Mouse (Mus musculus) left cerebral cortex, adult 8-10 months (tissue): ENCODE data around the gene Tmem50b. TPM values are rescaled to one million over a fixed set of nuclear protein-coding genes. Genes with fewer than 3 reads are reported as not detected.

Experiments used
- DNase-seq, 2 experiments: peaks; one replicate each; pipeline ENCODE4 v3.0.0; 2022; ENCODE audit warnings: low spot score in 2 of 2
- total RNA-seq, 4 experiments: library from RNA; stranded (reverse); gene quantifications; 2 replicates each; pipeline ENCODE4 v1.2.4; 2022

The Tmem50b gene
- total RNA-seq, 4 experiments from 2014 or later, result 72.6 to 76.5 (median 74.7) TPM

- no peak for DNase-seq
These were observed 12.1 kb upstream of the Tmem50b start for GRCm38 (mm10) chr16:91609501-91610245.

DNA sequence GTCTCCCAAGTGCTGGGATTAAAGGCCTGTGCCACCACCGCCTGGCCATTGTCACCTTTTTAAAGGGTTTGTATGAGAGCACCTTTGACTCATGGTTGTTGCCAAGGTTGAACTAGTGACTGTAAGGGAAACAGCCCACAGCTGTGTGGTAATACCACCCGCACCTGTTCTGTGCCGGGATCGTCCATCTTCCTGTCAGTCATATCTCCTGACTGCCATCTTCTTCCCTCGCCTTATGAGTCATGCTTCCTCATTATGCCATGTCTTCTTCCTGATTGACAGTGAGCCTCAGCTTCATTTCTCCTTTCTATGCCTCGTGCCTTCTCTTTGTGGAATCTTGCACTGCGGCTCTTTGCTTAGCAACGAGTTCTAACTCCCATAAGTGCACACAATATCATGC, 9.4 kb upstream of the Tmem50b start:
- no peak for DNase-seq

DNA sequence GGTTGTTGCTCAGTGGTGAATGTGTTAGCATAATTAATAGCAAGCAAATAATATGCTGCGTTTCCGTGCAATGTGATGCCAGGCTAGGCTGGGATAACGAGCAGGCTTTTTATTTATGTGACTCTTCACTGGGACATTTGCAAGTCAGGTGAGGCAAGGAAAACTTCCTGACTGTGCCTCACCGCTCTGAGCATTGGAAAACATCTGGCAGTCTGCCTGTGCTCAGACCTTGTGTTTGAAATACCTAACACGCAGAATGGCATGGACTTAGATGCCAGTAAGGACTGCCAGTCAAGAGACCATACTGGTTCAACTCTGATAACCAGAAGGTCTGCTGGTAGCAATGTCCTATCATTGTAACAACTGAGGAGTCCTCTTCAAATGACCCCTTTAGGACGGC, 7.6 kb upstream of the Tmem50b start:
- no peak for DNase-seq

DNA sequence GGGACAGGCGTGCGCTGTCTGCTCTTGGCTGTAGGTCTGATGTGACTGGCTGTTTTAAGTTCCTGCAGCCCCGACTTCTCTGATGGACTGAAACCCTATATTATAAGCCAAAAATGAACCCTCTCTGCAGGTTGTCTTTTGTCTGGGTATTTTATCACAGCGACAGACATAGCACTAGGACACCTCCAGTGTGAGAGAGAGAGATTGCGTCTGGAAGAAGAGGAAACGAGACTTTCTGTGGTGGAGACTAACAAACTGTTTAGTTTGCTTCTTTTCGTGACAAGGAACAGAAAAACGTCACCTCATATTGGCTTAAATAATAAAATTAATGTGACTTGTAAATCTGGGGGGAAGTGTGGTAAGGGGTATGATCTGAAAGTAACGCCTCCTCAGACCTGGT, 4.1 kb upstream of the Tmem50b start:
- no peak for DNase-seq

GRCm38 (mm10) chr16:91601081-91601480, 3.5 kb upstream of the Tmem50b start:
- no peak for DNase-seq

DNA sequence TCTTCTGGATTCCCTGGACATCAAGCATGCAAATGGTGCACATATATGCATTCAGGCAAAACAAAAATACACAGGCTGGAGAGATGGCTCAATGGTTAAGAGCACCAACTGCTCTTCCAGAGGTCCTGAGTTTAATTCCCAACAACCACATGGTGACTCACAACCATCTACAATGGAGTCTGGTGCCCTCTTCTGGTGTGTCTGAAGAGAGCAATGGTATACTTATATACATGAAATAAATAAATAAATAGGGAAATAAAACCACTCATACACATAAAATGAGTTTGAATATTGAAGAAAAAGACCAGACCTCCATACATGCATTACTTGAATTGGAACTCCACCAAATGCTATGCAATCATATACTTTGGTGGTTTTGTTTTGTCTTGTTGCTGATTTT, 1.6 kb upstream of the Tmem50b start:
- no peak for DNase-seq

- peak in 1 of 2 experiments; percentile 27 for DNase-seq
These were observed 575 bp downstream of the Tmem50b start for GRCm38 (mm10) chr16:91596779-91597671.

- DNase-seq, result no peak
These were observed 1.2 kb downstream of the Tmem50b start for GRCm38 (mm10) chr16:91596397-91596778.

DNA sequence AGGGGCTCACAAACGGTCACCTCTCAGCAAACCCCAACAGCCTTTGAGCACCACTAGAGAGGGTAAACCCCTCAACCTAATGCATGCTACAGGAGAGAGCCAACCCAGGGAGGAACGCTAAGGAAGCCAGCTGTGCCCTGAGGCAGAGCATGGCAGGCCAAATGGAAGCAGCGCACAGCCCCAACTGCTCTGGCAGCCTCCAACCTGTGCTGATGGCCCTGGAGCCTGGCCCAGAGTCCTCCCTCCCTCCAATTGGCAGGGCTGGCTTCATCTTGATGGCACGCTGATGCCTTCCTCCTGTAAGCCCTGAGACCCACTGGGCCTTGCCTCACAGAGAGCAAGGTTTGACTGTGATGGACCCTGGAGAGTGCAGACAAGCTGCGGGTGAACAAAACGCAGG, 2.5 kb downstream of the Tmem50b start:
- no peak for DNase-seq

- no peak for DNase-seq
These were observed 4.3 kb downstream of the Tmem50b start for GRCm38 (mm10) chr16:91593262-91593661.

- no peak for DNase-seq
These were observed 5.4 kb downstream of the Tmem50b start for GRCm38 (mm10) chr16:91592162-91592561.

GRCm38 (mm10) chr16:91588703-91589102, 8.9 kb downstream of the Tmem50b start:
- DNase-seq, result no peak

GRCm38 (mm10) chr16:91587730-91588453, 9.7 kb downstream of the Tmem50b start:
- no peak for DNase-seq

GRCm38 (mm10) chr16:91586244-91586643, 11.4 kb downstream of the Tmem50b start:
- DNase-seq, result no peak

DNA sequence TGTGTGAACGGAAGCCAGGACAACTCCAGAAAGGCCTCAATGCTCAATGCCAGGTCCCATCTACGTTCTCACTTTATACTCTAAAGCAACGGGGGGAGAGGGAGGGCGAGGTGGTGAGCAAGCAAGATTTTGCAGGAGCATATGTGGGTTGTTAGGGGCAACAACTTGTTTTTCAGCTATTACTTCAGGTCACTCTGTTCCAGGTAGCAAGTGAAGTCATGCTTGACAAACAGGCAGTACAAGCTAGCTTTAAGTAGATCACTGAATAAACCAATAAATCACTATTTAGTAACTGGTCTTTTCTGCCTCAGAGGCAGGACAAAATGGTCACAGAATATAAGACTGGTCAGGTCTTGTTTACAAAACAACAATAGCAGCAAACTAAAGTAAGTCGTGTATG, 12.0 kb downstream of the Tmem50b start:
- no peak for DNase-seq

DNA sequence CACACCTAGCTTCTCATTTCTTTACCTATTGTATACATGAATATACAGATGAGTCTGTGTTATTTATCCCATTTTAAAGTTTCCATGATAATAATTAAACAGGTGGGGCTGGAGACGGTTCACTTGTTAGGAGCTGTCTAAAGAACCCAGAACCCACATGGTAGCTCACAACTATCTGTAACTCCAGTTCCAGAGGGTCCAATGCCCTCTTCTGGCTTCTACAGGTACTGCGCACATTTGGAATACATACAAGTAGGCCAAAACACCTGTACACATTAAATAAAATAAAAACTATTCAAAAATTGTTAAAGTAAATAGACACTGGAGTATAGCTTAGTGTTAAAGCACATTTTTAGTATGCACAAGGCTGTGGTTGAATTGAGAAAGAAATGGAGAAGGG, 15.3 kb downstream of the Tmem50b start:
- DNase-seq, result no peak

- DNase-seq, result no peak
These were observed 18.4 kb downstream of the Tmem50b start for GRCm38 (mm10) chr16:91578980-91579720.

DNA sequence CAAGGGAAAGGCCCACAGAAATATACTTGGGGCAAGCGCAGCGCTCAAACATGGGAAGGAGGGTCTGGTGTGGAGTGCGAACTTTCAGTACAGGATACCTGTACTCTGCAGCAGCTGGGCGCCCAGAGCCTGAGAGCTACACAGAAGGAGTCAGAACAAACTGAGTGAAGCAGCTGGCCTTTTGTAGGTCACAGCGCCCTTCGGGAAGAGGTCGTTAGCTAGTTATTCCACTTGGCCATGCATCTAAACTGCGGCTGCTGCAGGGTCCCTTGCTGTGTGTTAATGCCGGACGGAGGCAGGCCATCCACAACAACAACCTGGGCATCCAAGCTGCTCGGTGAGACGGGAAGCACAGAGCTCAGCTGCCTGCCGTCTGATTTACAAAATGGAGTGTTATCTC, 22.4 kb downstream of the Tmem50b start:
- DNase-seq, result no peak

DNA sequence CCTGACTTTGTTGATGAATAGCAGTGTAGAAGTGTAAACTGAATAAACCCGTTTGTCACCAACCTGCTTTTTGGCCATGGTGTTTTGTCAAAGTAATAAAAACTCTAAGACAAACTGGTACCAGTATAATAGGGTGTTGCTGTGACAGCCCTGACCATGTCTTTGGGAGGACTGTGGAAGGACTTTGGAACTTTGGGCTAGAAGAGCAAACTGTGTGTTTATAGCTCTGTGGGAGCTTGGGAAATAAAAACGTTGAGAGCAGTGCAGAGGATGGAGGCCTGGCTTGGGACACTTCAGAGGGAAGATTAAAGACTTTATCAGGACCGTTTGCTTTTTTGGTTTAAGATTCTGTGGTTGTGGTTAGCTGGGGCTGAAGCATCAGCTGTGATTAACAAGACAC, 26.5 kb downstream of the Tmem50b start:
- no peak for DNase-seq

DNA sequence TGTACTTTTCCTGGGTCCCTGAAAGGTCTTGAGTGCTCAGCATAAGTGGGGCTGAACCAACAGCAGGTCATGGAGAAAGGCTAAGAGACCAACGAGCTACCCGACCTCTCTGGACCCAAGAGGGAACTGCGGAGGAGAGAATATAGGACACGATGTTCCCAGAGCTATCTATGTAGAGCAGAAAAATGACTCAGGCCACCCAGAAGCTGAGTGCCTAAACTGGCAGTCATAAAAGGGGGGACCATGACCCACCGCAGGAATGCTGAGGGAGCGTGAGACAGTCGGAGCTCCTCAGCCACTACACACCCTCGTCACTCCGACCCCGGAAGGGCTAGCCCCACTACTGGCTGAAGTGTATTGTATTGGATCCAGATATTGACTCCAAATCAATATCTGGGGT, 28.6 kb downstream of the Tmem50b start:
- no peak for DNase-seq

GRCm38 (mm10) chr16:91566002-91566401, 31.6 kb downstream of the Tmem50b start:
- no peak for DNase-seq
